8 mouse cellular contexts compared by ENCODE assay signal in genomic region chr17:69075501-69076237, GRCm38 (mm10). TPM values are rescaled to one million over a fixed set of nuclear protein-coding genes. Genes with fewer than 3 reads are reported as not detected.
DNase-seq lines count a peak whose midpoint lies in the region; ATAC-seq and TF ChIP-seq lines count a peak whose summit lies in the region.

Epb41l3 (plus strand) TSS chr17:69075683.

- peak; percentile 94 for ATAC-seq in hindbrain, embryonic 15.5 days (ENCODE audit: low FRiP score, low read depth)
- ATAC-seq in lung, embryonic 16.5 days (ENCODE audit: low read depth): peak; percentile 96
- no peak for ATAC-seq in erythroid progenitor cell, adult 5-6 weeks (replicated peaks; ENCODE audit: low FRiP score, poor library complexity, severe bottlenecking)

- DNase-seq in adrenal gland, adult 2 months: peak; percentile 90
- DNase-seq in gastrocnemius, adult 8-10 months (ENCODE audit: low spot score in 2 of 2): peak; percentile 16 to 29
- DNase-seq in layer of hippocampus, postnatal 25 days (ENCODE audit: extremely low spot score in 1 of 2, low spot score in 1 of 2): peak; percentile 60 to 63
- DNase-seq in retina, adult 2 months (ENCODE audit: low read depth, low spot score): peak; percentile 73

- 0 out of 2 replicates have a peak, but pooled peaks cover 11% of the 10 kb centered on the region for H3K27me3 ChIP-seq in hindbrain, embryonic 15.5 days
- H3K27me3 ChIP-seq in lung, embryonic 16.5 days (ENCODE audit: control insufficient read depth, insufficient read depth, low read depth, low read length): peaks cover 33% of the 10 kb centered on the region

- peak within 1 kb of the TSS; percentile 94 for H3K4me2 ChIP-seq in hindbrain, embryonic 15.5 days
- H3K4me2 ChIP-seq in lung, embryonic 16.5 days (ENCODE audit: low read depth, low read length): peak within 1 kb of the TSS; percentile 93

- no peaks in the 10 kb centered on the region for H3K36me3 ChIP-seq in hindbrain, embryonic 15.5 days
- no peaks in the 10 kb centered on the region for H3K36me3 ChIP-seq in lung, embryonic 16.5 days (ENCODE audit: control insufficient read depth, insufficient read depth, low read length)

- no peak for TF ChIP-seq CTCF in cortical plate, adult 2 months (IDR thresholded peaks at IDR 0.05; ENCODE audit: extremely low read depth, insufficient read depth, low read length)

- no peaks in the 10 kb centered on the region for H3K9me3 ChIP-seq in hindbrain, embryonic 15.5 days
- H3K9me3 ChIP-seq in lung, embryonic 16.5 days (ENCODE audit: control insufficient read depth, low read length): peaks cover 3% of the 10 kb centered on the region; the same call in 1 of the 2 replicates

- H3K9ac ChIP-seq in hindbrain, embryonic 15.5 days: peak within 1 kb of the TSS; percentile 62
- peak within 1 kb of the TSS; percentile 43 for H3K9ac ChIP-seq in lung, embryonic 16.5 days (ENCODE audit: low read length)

- TF ChIP-seq POLR2A in cortical plate, adult 2 months (IDR thresholded peaks at IDR 0.05; ENCODE audit: extremely low read depth, insufficient read depth, low read length): peak; percentile 54

- peak within 1 kb of the TSS; percentile 93 for H3K4me3 ChIP-seq in cortical plate, adult 2 months (ENCODE audit: insufficient read depth, low read length)
- H3K4me3 ChIP-seq in hindbrain, embryonic 15.5 days: peak within 1 kb of the TSS; percentile 67
- H3K4me3 ChIP-seq in lung, embryonic 16.5 days (ENCODE audit: low read length): peak within 1 kb of the TSS; percentile 54

- WGBS in hindbrain, embryonic 15.5 days: under 1% methylated on average over 47 of the region's 47 CpGs
- under 1% methylated on average over 47 of the region's 47 CpGs for WGBS in lung, embryonic 16.5 days

- peak within 1 kb of the TSS; percentile 59; the same call in 1 of the 2 replicates for H3K27ac ChIP-seq in cortical plate, adult 2 months (ENCODE audit: insufficient read depth, low read length)
- H3K27ac ChIP-seq in hindbrain, embryonic 15.5 days (replicated peaks): peak within 1 kb of the TSS; percentile 39
- H3K27ac ChIP-seq in lung, embryonic 16.5 days (ENCODE audit: low read length): no peak within 1 kb of the TSS

- H3K4me1 ChIP-seq in cortical plate, adult 2 months (ENCODE audit: control insufficient read depth, insufficient read depth, low read length): no peaks in the 10 kb centered on the region
- peaks cover 18% of the 10 kb centered on the region for H3K4me1 ChIP-seq in hindbrain, embryonic 15.5 days (replicated peaks)
- peaks cover 4% of the 10 kb centered on the region; the same call in 1 of the 2 replicates for H3K4me1 ChIP-seq in lung, embryonic 16.5 days (replicated peaks; ENCODE audit: control insufficient read depth, insufficient read depth, low read length)

RNA-seq across cellular contexts. Expression of gene Epb41l3, which starts in this region (rescaled TPM):
- total RNA-seq in adrenal gland, adult 2 months (2021): 10 to 100 TPM; 12.4 to 17.9 TPM
- 2.8 and 5.9 TPM in 2 replicates for polyA plus RNA-seq in adrenal gland, adult 2 months (2012; rRNA removed)
- 117 and 124 TPM in 2 replicates for polyA plus RNA-seq in cortical plate, adult 2 months (2012; rRNA removed)
- total RNA-seq in gastrocnemius, adult 8-10 months (2022): 1 to 10 TPM in 3 of 4 experiments, under 1 TPM in 1; 0.99 to 1.5 (median 1.3) TPM
- 91.8 and 95.4 TPM in 2 replicates for polyA plus RNA-seq in hindbrain, embryonic 15.5 days (2015; fragmentation: Nextera tagmentation; extraction: Ambion mirVana)
- total RNA-seq in layer of hippocampus, postnatal 25 days (2021): 100 to 1,000 TPM; 127 to 132 TPM
- polyA plus RNA-seq in lung, embryonic 16.5 days (2015; fragmentation: Nextera tagmentation; extraction: Ambion mirVana): 46.8 and 52.1 TPM in 2 replicates
- total RNA-seq in erythroid progenitor cell, adult 5-6 weeks (2015; ENCODE audit: low replicate concordance): 9.7 and 13.0 TPM in 2 replicates
- 4.9 and 9.9 TPM in 2 replicates for total RNA-seq in erythroid progenitor cell, adult 5-6 weeks (2017; ENCODE audit: low replicate concordance)

Comparison
In these comparisons a context has a peak if more than half of its experiments do, and no peak if none do; other contexts are left out.
1. RNA of gene Epb41l3 (total RNA-seq): 127 to 132 TPM in layer of hippocampus, postnatal 25 days; 12.4 to 17.9 TPM in adrenal gland, adult 2 months, 4.9 to 13.0 TPM in erythroid progenitor cell, adult 5-6 weeks and 0.99 to 1.5 TPM in gastrocnemius, adult 8-10 months; every median in the first group is over 4 times any median in the second.
2. DNase-seq: peak in every context shown above with its lines; median percentile 90 in adrenal gland, adult 2 months; 73 in retina, adult 2 months; 62 in layer of hippocampus, postnatal 25 days; 22 in gastrocnemius, adult 8-10 months.
3. Peak in every context shown above with its lines, with median percentiles within 50 percentile points of each other: H3K4me3 ChIP-seq.